Mouse (Mus musculus) thymus, postnatal 4 days (tissue): ENCODE results near the gene Dnajc12.
"Not testable (repeated sequence)": the region's sequence is repeated elsewhere in the genome, so short reads cannot be mapped to it uniquely, and the experiment has no call there.

Experiments used
- DNase-seq: peaks from one replicate; pipeline ENCODE4 v3.0.0; 2021

The Dnajc12 gene

GRCm38 (mm10) chr10:63386991-63387390, 4.7 kb downstream of the Dnajc12 start:
- DNase-seq, result no peak

DNA sequence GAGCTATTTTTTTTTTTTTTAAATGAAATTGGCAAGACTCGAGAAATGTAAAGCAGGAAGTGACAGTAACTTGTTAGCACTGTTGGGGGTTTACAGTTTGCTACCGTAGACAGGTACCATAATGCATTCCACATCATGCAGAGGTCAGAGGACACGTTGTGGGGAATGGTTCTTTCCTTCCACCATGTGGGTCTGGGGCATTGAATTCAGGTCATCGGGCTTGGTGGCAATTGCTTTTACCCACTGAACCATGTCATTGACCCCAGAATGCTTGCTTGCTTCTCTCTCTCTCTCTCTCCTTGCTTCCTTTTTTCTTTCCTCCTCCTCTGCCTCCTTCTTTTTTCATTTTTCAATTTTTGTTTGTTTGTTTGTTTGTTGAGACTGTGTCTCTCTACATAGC, 6.7 kb downstream of the Dnajc12 start:
- DNase-seq, result no peak

- DNase-seq, result no peak
These were observed 14.7 kb downstream of the Dnajc12 start for GRCm38 (mm10) chr10:63396963-63397362.

DNA sequence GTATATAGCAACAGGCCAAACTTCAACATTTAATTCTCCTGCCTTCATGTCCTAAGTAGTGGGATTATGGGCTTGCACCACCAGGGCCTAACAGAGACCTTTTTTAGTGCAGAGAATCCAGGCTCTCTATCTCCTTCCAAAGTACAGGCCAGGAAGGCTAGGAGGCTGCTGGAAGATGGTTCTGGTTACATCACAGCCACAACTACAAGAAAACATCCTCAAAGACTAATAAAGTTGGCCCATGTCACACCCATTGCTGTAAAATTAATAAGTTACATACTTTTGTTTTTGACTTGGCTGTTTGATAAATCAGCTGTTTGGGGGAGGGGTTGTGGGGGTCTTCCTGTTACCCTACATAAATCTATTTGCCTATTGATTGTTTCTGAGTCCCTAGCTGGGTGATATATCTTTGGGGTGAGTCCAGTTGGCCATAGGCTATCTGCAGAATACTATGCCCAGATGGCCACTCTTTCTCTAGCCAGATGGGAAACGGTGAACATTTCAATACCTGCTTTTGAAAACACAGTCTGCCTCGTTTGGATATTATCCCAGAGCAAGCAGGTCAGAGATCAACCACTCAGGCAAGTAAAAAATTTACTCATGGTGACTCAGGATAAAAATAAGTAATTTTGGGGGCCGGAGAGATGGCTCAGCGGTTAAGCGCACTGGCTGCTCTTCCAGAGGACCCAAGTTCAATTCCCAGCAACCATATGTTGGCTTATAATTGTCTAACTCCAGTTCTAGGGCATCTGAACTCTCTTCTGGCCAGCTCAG, 20.7 kb downstream of the Dnajc12 start:
- no peak for DNase-seq

- DNase-seq, result no peak
These were observed 21.4 kb downstream of the Dnajc12 start for GRCm38 (mm10) chr10:63403636-63404035.

DNA sequence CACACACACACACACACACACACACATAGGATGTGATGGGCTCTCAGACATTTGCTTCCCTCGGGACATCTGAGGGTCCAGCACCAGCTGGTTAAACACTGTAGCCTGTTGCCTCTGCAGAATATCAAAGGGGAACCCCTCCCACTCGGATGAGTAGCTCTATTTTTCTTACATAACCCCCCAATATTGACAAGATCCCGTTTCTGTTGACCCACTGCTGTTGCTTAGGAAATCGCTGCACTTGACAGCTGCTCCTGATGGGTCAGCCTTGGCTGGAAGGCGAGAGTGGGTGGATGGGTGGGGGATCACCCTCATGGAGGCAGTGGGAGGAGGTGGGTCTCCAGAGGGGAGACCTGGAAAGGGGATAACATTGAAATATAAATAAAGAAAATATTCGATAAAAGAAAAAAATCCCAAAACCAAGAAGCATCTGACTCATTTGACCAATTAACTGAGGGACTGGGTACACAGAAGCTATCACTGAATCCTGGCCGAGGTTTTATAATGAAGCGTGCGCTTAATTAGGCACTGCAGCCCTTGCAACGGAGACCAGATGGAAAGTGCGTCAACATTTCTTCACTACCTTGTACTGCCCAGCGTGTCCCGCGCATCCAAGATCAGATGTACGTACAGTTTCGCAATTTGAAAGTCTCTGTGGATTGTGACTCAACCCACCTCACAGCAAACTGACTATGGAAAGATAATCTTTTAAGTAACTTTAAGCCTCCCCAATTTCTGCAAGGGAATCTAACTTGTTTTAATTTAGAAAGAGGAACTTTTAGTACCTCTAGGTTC, 28.1 kb downstream of the Dnajc12 start:
- no peak for DNase-seq

GRCm38 (mm10) chr10:63411674-63412073, 29.4 kb downstream of the Dnajc12 start:
- DNase-seq, result not testable (repeated sequence)

DNA sequence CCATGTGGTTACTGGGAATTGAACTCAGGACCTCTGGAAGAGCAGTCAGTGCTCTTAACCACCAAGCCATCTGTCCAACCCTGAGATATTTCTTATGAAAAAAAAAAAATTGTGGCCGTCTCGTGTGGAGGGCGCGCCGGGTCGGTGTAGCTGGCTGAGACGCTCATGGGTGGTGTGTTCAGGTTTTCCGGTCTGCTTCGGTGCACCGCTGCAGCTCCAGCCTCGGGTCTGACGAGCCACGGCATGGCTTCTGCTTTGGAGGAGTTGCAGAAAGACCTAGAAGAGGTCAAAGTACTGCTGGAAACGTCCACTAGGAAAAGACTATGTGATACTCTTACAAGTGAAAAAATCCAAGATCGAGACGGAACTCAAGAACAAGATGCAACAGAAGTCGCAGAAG, 30.5 kb downstream of the Dnajc12 start:
- no peak for DNase-seq

GRCm38 (mm10) chr10:63415287-63415686, 33.0 kb downstream of the Dnajc12 start:
- DNase-seq, result no peak

DNA sequence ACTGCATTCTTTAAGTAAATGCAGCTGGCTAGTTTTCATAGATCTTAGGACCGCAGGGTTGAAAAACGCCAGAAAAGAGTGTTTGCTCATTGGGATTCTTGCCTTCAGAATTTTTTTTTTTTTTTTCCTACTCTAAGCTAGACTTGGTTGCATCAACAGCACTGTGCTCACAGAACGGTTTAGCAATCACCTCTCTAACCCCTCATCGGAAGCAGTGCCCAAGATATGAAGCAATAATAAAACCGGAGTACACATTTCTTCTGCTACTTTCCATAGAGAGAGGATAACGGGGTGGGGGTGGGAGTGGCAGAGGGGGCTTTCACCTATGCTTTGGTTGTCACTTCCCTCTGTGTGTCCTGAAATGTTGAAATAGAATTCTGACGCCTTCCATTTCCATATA, 33.6 kb downstream of the Dnajc12 start:
- no peak for DNase-seq

DNA sequence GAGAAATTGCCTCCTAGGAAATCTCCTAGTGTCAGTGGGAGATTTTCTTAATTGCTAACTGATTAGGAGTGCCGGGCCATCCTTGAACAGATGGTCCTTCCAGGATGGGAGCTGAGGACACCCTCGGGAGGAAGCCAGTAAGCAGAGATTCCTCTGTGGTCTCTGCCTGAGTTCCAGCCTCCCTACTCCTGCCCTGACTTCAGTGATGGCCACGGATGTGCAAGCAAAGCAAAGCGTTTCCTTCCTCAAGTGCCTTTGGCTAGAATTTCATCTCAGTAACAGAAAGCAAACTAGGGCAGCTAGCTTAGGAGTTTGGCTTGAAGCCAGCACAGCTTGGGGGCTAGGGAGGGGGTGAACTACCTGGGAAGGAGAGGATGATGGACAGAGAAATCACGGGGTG, 34.8 kb downstream of the Dnajc12 start:
- no peak for DNase-seq

DNA sequence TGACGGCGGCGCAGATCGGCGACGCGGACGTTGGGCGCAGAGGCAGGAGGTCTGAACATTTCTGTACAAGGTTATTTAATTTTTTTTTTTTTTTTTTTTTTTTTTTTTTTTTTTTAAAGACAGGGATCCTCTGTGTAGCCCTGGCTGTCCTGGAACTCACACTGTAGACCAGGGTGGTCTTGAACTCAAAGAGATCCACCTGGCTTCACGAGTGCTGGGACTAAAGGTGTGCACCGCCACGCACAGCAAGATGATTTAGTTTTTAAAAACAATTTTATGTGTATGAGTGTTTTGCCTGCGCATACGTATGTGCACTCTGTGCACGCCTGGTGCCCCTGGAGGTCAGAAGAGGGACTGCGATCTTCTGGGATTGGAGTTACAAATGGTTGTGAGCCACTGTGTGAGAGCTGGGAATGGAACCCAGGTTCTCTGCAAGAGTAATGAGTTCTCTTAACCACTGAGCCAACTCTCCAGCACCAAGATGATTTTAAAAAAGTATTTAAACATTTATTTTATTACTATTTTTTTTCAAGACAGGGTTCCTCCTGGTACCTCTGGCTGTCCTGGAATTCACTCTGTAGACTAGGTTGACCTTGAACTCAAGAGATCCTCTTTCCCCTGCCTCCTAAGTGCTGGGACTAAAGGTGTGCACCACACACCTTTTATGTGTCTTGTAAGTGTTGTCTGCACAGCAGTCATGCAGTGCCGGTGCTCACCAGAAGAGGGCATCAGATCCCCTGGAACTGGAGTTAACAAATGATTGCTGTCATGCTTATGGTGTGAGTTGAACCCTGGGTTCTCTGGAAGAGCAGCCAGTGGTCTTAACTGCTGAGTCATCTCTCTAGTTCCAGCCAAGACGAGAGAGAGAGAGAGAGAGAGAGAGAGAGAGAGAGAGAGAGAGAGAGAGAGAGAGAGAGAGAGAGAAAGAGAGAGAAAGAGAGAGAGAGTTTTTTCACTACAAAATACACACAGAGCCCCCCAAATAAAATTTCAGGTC, 39.8 kb downstream of the Dnajc12 start, which contains the start of gene Gm7075:
Gene Gm7075, minus strand, starts transcription at position 51 of the 997 bp plus-strand sequence.
- peak; percentile 83 for DNase-seq

GRCm38 (mm10) chr10:63422736-63422992, 40.4 kb downstream of the Dnajc12 start:
- DNase-seq, result no peak

GRCm38 (mm10) chr10:63423591-63424474, 41.6 kb downstream of the Dnajc12 start:
- no peak for DNase-seq

GRCm38 (mm10) chr10:63424475-63424814, 42.2 kb downstream of the Dnajc12 start:
- peak; percentile 69 for DNase-seq

DNA sequence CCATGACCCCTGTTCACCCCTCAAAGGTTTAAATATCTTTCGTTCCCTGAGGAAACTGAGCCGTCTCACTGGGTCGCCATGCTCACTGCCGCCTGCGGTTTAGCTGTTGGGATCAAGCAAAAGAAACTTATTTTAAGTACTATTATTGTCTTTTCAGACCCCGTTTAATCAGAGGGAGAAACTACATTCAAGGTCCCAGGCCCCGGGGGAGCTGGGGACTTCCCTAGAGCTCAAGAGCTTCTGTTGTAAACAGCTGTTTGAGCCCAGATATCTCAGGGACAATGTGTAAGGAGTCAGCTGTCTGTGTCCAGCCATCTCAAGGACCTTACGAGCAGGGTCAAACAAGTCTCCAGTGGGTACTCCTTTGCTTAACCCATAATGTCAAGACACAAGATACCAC, 44.9 kb downstream of the Dnajc12 start:
- DNase-seq, result no peak

- peak; percentile 62 for DNase-seq
These were observed 46.2 kb downstream of the Dnajc12 start for GRCm38 (mm10) chr10:63428243-63429022.

DNA sequence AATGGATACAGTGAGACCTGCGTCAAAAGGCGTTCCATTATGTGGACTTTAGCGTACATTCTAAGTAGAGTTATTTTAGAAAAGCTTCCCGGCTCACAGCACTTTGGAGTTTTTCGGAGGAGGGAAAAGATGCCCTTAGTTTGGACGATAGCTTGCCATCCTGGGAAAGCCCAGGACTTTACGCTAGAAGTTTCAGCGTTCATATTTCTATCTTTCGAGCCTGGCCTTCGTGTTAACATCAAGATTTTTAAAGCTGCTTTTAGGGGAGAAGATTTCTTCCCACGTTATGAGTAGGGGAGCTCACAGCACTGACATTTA, 46.7 kb downstream of the Dnajc12 start:
- no peak for DNase-seq

DNA sequence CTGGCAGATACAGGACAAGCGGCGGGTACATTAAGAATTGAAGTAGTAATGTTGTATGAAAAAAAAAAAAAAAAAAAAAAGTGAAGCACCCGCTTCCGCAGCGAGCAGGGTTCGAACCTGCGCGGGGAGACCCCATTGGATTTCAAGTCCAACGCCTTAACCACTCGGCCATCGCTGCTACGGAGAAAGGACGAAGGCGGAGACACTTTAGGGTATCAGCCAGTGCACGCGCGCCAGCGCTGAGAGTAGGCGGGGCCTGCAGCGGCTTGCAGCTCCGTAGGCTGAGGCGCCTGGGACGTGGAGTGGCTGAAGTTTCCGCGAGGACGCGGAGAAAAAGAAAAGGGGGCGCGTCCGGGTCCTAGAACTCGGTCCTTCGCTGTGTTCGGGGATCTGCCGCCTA, 47.1 kb downstream of the Dnajc12 start:
- peak; percentile 99 for DNase-seq

- peak; percentile 92 for DNase-seq
These were observed 47.6 kb downstream of the Dnajc12 start, which contains the start of gene Ctnna3 for GRCm38 (mm10) chr10:63429785-63430305. Gene Ctnna3, plus strand, starts transcription at chr10:63430098.

GRCm38 (mm10) chr10:63431221-63431736, 49.0 kb downstream of the Dnajc12 start:
- no peak for DNase-seq
